Mouse (Mus musculus): ENCODE results near the gene Trappc4. TPM values are rescaled to one million over a fixed set of nuclear protein-coding genes. Genes with fewer than 3 reads are reported as not detected.

Trappc4 gene
- polyA plus RNA-seq, 1 experiment from 2014 or later = 243 TPM

GRCm38 (mm10) chr9:44399114-44399794, 8.1 kb downstream of the Trappc4 start:
- no peak for ATAC-seq (ENCODE audit: low FRiP score)
- peaks cover 26% of the 10 kb centered on the region for H3K4me1 ChIP-seq
- no peaks in the 10 kb centered on the region for H3K9me3 ChIP-seq
- H3K36me3 ChIP-seq (replicated peaks) = peaks cover 55% of the 10 kb centered on the region
- peak overlapping the region; percentile 1; the same call in 1 of the 2 replicates for H3K4me2 ChIP-seq
- H3K27ac ChIP-seq = no peak overlapping the region
- H3K4me3 ChIP-seq (replicated peaks) = no peak overlapping the region
- 88% methylated on average over 13 of the region's 13 CpGs for WGBS
- H3K27me3 ChIP-seq = no peaks in the 10 kb centered on the region
- peak overlapping the region; percentile 2; the same call in 1 of the 2 replicates for H3K9ac ChIP-seq

GRCm38 (mm10) chr9:44398551-44398950, 8.8 kb downstream of the Trappc4 start:
- H3K4me2 ChIP-seq = peak overlapping the region; percentile 96; the same call in 1 of the 2 replicates
- H3K27ac ChIP-seq = peak overlapping the region; percentile 46; the same call in 1 of the 2 replicates
- H3K4me1 ChIP-seq = peaks cover 26% of the 10 kb centered on the region
- no peak for ATAC-seq (ENCODE audit: low FRiP score)
- no peak overlapping the region for H3K4me3 ChIP-seq (replicated peaks)
- no peaks in the 10 kb centered on the region for H3K9me3 ChIP-seq
- WGBS = 87% methylated on average over 9 of the region's 9 CpGs
- no peaks in the 10 kb centered on the region for H3K27me3 ChIP-seq
- no peak overlapping the region; the same call in 1 of the 2 replicates for H3K9ac ChIP-seq
- peaks cover 48% of the 10 kb centered on the region for H3K36me3 ChIP-seq (replicated peaks)

- Histone ChIP-seq H3K36me3 (replicated peaks) (peaks cover 44% of the 10 kb centered on the region), H3K9ac (peak overlapping the region; percentile 40), H3K4me1 (peaks cover 26% of the 10 kb centered on the region), H3K27ac (peak overlapping the region; percentile 46), H3K4me3 (replicated peaks) (peak overlapping the region; percentile 61), H3K27me3 (no peaks in the 10 kb centered on the region), H3K4me2 (peak overlapping the region; percentile 96), H3K9me3 (no peaks in the 10 kb centered on the region)
- 18% methylated on average over 4 of the region's 4 CpGs for WGBS
- no peak for ATAC-seq (ENCODE audit: low FRiP score)
Observed at GRCm38 (mm10) chr9:44398087-44398486, 9.3 kb downstream of the Trappc4 start.

- ATAC-seq (ENCODE audit: low FRiP score) = peak; percentile 98
- H3K9me3 ChIP-seq = no peaks in the 10 kb centered on the region
- H3K9ac ChIP-seq = peak within 1 kb of the TSS; percentile 73
- H3K4me3 ChIP-seq (replicated peaks) = peak within 1 kb of the TSS; percentile 61
- peak within 1 kb of the TSS; percentile 80 for H3K27ac ChIP-seq
- H3K36me3 ChIP-seq (replicated peaks) = peaks cover 44% of the 10 kb centered on the region
- peak within 1 kb of the TSS; percentile 96 for H3K4me2 ChIP-seq
- no peaks in the 10 kb centered on the region for H3K27me3 ChIP-seq
- H3K4me1 ChIP-seq = peaks cover 26% of the 10 kb centered on the region
- WGBS = under 1% methylated on average over 43 of the region's 43 CpGs
Observed at GRCm38 (mm10) chr9:44396684-44397411, 10.6 kb downstream of the Trappc4 start, which contains the start of gene Slc37a4. TSS of gene Slc37a4 (plus strand) at chr9:44396852.

GRCm38 (mm10) chr9:44391466-44391865, 15.9 kb downstream of the Trappc4 start:
- 0 out of 2 replicates have a peak, but pooled peaks cover 4% of the 10 kb centered on the region for H3K4me1 ChIP-seq
- no peak overlapping the region for H3K9ac ChIP-seq
- ATAC-seq (ENCODE audit: low FRiP score) = no peak
- WGBS = 48% methylated on average over 4 of the region's 4 CpGs
- H3K4me2 ChIP-seq = no peak overlapping the region
- H3K27ac ChIP-seq = no peak overlapping the region
- peaks cover 64% of the 10 kb centered on the region for H3K36me3 ChIP-seq (replicated peaks)
- no peaks in the 10 kb centered on the region for H3K27me3 ChIP-seq
- H3K9me3 ChIP-seq = no peaks in the 10 kb centered on the region
- H3K4me3 ChIP-seq (replicated peaks) = no peak overlapping the region

- WGBS = 67% methylated on average over 8 of the region's 8 CpGs
- peaks cover 86% of the 10 kb centered on the region for H3K36me3 ChIP-seq (replicated peaks)
Observed at GRCm38 (mm10) chr9:44389273-44389672, 18.1 kb downstream of the Trappc4 start.

GRCm38 (mm10) chr9:44387221-44387620, 20.2 kb downstream of the Trappc4 start:
- Histone ChIP-seq H3K36me3 (replicated peaks) (peaks cover 97% of the 10 kb centered on the region), H3K9ac (no peak overlapping the region), H3K4me2 (no peak overlapping the region), H3K9me3 (no peaks in the 10 kb centered on the region), H3K4me3 (replicated peaks) (no peak overlapping the region), H3K27ac (no peak overlapping the region), H3K4me1 (no peaks in the 10 kb centered on the region), H3K27me3 (no peaks in the 10 kb centered on the region)
- WGBS = 84% methylated on average over 3 of the region's 3 CpGs
- no peak for ATAC-seq (ENCODE audit: low FRiP score)

More at GRCm38 (mm10) chr9:44389273-44389672, 18.1 kb downstream of the Trappc4 start:
- Histone ChIP-seq H3K27me3 (no peaks in the 10 kb centered on the region), H3K9ac (no peak overlapping the region), H3K4me3 (replicated peaks) (no peak overlapping the region), H3K9me3 (no peaks in the 10 kb centered on the region), H3K27ac (no peak overlapping the region), H3K4me2 (no peak overlapping the region), H3K4me1 (no peaks in the 10 kb centered on the region)
- no peak for ATAC-seq (ENCODE audit: low FRiP score)

GRCm38 (mm10) chr9:44384596-44384995, 22.8 kb downstream of the Trappc4 start:
- Histone ChIP-seq H3K4me2 (no peak overlapping the region), H3K27me3 (no peaks in the 10 kb centered on the region), H3K27ac (no peak overlapping the region), H3K9ac (no peak overlapping the region), H3K36me3 (replicated peaks) (peaks cover 85% of the 10 kb centered on the region), H3K4me1 (peaks cover 12% of the 10 kb centered on the region), H3K4me3 (replicated peaks) (no peak overlapping the region), H3K9me3 (no peaks in the 10 kb centered on the region)
- no peak for ATAC-seq (ENCODE audit: low FRiP score)
- 94% methylated on average over 13 of the region's 13 CpGs for WGBS

GRCm38 (mm10) chr9:44379862-44380261, 27.5 kb downstream of the Trappc4 start:
- peak; percentile 15 for ATAC-seq (ENCODE audit: low FRiP score)
- Histone ChIP-seq H3K27me3 (no peaks in the 10 kb centered on the region), H3K9me3 (no peaks in the 10 kb centered on the region), H3K36me3 (replicated peaks) (peaks cover 38% of the 10 kb centered on the region), H3K9ac (peak overlapping the region; percentile 92), H3K27ac (peak overlapping the region; percentile 80), H3K4me2 (peak overlapping the region; percentile 97), H3K4me1 (peaks cover 17% of the 10 kb centered on the region), H3K4me3 (replicated peaks) (peak overlapping the region; percentile 90)
- WGBS = 12% methylated on average over 15 of the region's 15 CpGs

- H3K9ac ChIP-seq = peak within 1 kb of the TSS; percentile 92
- peak within 1 kb of the TSS; percentile 97 for H3K4me2 ChIP-seq
- ATAC-seq (ENCODE audit: low FRiP score) = peak; percentile 99
- under 1% methylated on average over 82 of the region's 83 CpGs for WGBS
- H3K36me3 ChIP-seq (replicated peaks) = peaks cover 31% of the 10 kb centered on the region
- H3K9me3 ChIP-seq = no peaks in the 10 kb centered on the region
- H3K4me1 ChIP-seq = peaks cover 17% of the 10 kb centered on the region
- H3K27me3 ChIP-seq = no peaks in the 10 kb centered on the region
- peak within 1 kb of the TSS; percentile 85 for H3K27ac ChIP-seq
- H3K4me3 ChIP-seq (replicated peaks) = peak within 1 kb of the TSS; percentile 90
Observed at GRCm38 (mm10) chr9:44379054-44379834, 28.2 kb downstream of the Trappc4 start, which contains the start of gene Hyou1. TSS of gene Hyou1 (plus strand) at chr9:44379490.

- Histone ChIP-seq H3K4me3 (replicated peaks) (peak overlapping the region; percentile 90), H3K4me2 (peak overlapping the region; percentile 97), H3K4me1 (peaks cover 17% of the 10 kb centered on the region), H3K9me3 (no peaks in the 10 kb centered on the region), H3K9ac (peak overlapping the region; percentile 60), H3K27ac (peak overlapping the region; percentile 85; the same call in 1 of the 2 replicates), H3K36me3 (replicated peaks) (peaks cover 21% of the 10 kb centered on the region), H3K27me3 (no peaks in the 10 kb centered on the region)
- 93% methylated on average over 5 of the region's 5 CpGs for WGBS
- ATAC-seq (ENCODE audit: low FRiP score) = no peak
Observed at GRCm38 (mm10) chr9:44378153-44378730, 29.2 kb downstream of the Trappc4 start.

All from forebrain, embryonic 12.5 days (tissue).